Mouse (Mus musculus): ENCODE data around the gene Itih5. TPM values are rescaled to one million over a fixed set of nuclear protein-coding genes. Genes with fewer than 3 reads are reported as not detected.

The Itih5 gene
- total RNA-seq, 2 experiments from 2014 or later = 12.6 to 14.8 TPM

GRCm38 (mm10) chr2:10166635-10167034, 13.3 kb downstream of the Itih5 start:
- DNase-seq (ENCODE audit: low spot score in 2 of 2) = no peak

- DNase-seq (ENCODE audit: low spot score in 2 of 2) = no peak
Measured at GRCm38 (mm10) chr2:10167283-10167682, 13.9 kb downstream of the Itih5 start.

- no peak for DNase-seq (ENCODE audit: low spot score in 2 of 2)
Measured at GRCm38 (mm10) chr2:10168016-10168415, 14.6 kb downstream of the Itih5 start.

GRCm38 (mm10) chr2:10169991-10170390, 16.6 kb downstream of the Itih5 start:
- DNase-seq (ENCODE audit: low spot score in 2 of 2) = no peak

GRCm38 (mm10) chr2:10193553-10193952, 40.2 kb downstream of the Itih5 start:
- no peak for DNase-seq (ENCODE audit: low spot score in 2 of 2)

- no peak for DNase-seq (ENCODE audit: low spot score in 2 of 2)
Measured at GRCm38 (mm10) chr2:10195162-10195561, 41.8 kb downstream of the Itih5 start.

GRCm38 (mm10) chr2:10199326-10199725, 46.0 kb downstream of the Itih5 start:
- no peak for DNase-seq (ENCODE audit: low spot score in 2 of 2)

GRCm38 (mm10) chr2:10200736-10201285, 47.4 kb downstream of the Itih5 start:
- DNase-seq (ENCODE audit: low spot score in 2 of 2) = no peak

GRCm38 (mm10) chr2:10204301-10204700, 50.9 kb downstream of the Itih5 start:
- no peak for DNase-seq (ENCODE audit: low spot score in 2 of 2)

- DNase-seq (ENCODE audit: low spot score in 2 of 2) = no peak
Measured at GRCm38 (mm10) chr2:10213468-10213867, 60.1 kb downstream of the Itih5 start.

GRCm38 (mm10) chr2:10215876-10216565, 62.6 kb downstream of the Itih5 start:
- DNase-seq (ENCODE audit: low spot score in 2 of 2) = no peak

GRCm38 (mm10) chr2:10216566-10217247, 63.3 kb downstream of the Itih5 start:
- DNase-seq (ENCODE audit: low spot score in 2 of 2) = peak; percentile 17 to 43

GRCm38 (mm10) chr2:10221862-10222261, 68.5 kb downstream of the Itih5 start:
- no peak for DNase-seq (ENCODE audit: low spot score in 2 of 2)

GRCm38 (mm10) chr2:10226907-10227306, 73.5 kb downstream of the Itih5 start:
- DNase-seq (ENCODE audit: low spot score in 2 of 2) = no peak

- DNase-seq (ENCODE audit: low spot score in 2 of 2) = no peak
Measured at GRCm38 (mm10) chr2:10231971-10232370, 78.6 kb downstream of the Itih5 start.

GRCm38 (mm10) chr2:10236554-10236953, 83.2 kb downstream of the Itih5 start:
- DNase-seq (ENCODE audit: low spot score in 2 of 2) = no peak

- DNase-seq (ENCODE audit: low spot score in 2 of 2) = no peak
Measured at GRCm38 (mm10) chr2:10242970-10243369, 89.6 kb downstream of the Itih5 start.

GRCm38 (mm10) chr2:10250441-10250840, 97.1 kb downstream of the Itih5 start:
- no peak for DNase-seq (ENCODE audit: low spot score in 2 of 2)

GRCm38 (mm10) chr2:10250926-10251325, 97.6 kb downstream of the Itih5 start:
- DNase-seq (ENCODE audit: low spot score in 2 of 2) = no peak

GRCm38 (mm10) chr2:10251466-10251865, 98.1 kb downstream of the Itih5 start:
- DNase-seq (ENCODE audit: low spot score in 2 of 2) = no peak

GRCm38 (mm10) chr2:10252016-10252415, 98.6 kb downstream of the Itih5 start:
- DNase-seq (ENCODE audit: low spot score in 2 of 2) = no peak

- DNase-seq (ENCODE audit: low spot score in 2 of 2) = no peak
Measured at GRCm38 (mm10) chr2:10253351-10253750, 100.0 kb downstream of the Itih5 start.

GRCm38 (mm10) chr2:10256949-10257348, 103.6 kb downstream of the Itih5 start:
- DNase-seq (ENCODE audit: low spot score in 2 of 2) = no peak

All from layer of hippocampus, postnatal 10 days (tissue).